ENCODE assay signal across 11 mouse cellular contexts in the genomic region with DNA sequence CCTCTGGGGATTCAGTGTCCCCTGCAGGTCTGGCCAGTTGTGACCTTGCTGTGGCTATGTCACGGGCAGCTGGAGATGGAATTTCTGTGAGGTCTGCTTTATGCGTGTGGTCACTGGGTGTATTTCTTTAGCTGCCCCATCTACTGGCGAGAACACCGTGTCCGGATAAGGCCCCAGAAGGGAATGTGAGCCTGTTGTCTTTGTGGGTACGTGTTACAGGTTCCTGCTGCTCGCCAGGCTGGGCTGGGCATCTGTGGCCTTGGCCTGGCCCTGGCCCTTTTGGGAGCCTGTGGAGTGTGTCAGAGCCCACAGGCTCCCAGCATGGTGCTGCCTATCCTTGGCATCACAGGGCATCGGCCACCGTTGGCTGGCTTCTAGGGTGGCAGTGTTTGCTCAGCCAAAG. TPM values are rescaled to one million over a fixed set of nuclear protein-coding genes. Genes with fewer than 3 reads are reported as not detected.
DNase-seq lines count a peak whose midpoint lies in the region; ATAC-seq and TF ChIP-seq lines count a peak whose summit lies in the region.
"Had no signal": no experiment of that assay in that cellular context is flagged by ENCODE, and none has a peak within 500 bp of the region (broad histone marks: within the 10 kb centered on the region; RNA-seq: fewer than 3 reads in every experiment).

No protein-coding gene starts in this region.

- intact Hi-C loops in heart, postnatal 36 days (cut with DNase I), result no loop called here

- peak overlapping the region; percentile 88 for H3K27ac ChIP-seq in heart, embryonic 12.5 days (ENCODE audit: poor library complexity, severe bottlenecking)
- H3K27ac ChIP-seq in kidney, adult 2 months (ENCODE audit: insufficient read depth, low read depth, low read length), result peak overlapping the region; percentile 97
- H3K27ac ChIP-seq: forebrain, embryonic 12.5 days; macrophage had no signal

- H3K27me3 ChIP-seq in heart, embryonic 12.5 days (replicated peaks), result no peaks in the 10 kb centered on the region
- no peaks in the 10 kb centered on the region for H3K27me3 ChIP-seq in kidney, adult 2 months (replicated peaks; ENCODE audit: control insufficient read depth, insufficient read depth, low read length)
- H3K27me3 ChIP-seq: forebrain, embryonic 12.5 days had no signal

- ATAC-seq in heart, embryonic 12.5 days (ENCODE audit: insufficient number of reproducible peaks, low FRiP score), result no peak
- ATAC-seq in erythroid progenitor cell, adult 5-6 weeks (replicated peaks; ENCODE audit: low FRiP score, poor library complexity, severe bottlenecking), result no peak

- H3K4me1 ChIP-seq in heart, embryonic 12.5 days (replicated peaks), result peaks cover 55% of the 10 kb centered on the region
- H3K4me1 ChIP-seq in kidney, adult 2 months (ENCODE audit: control insufficient read depth, insufficient read depth, low read length), result peaks cover 7% of the 10 kb centered on the region

- H3K9me3 ChIP-seq in heart, embryonic 12.5 days (replicated peaks), result no peaks in the 10 kb centered on the region
- H3K9me3 ChIP-seq: forebrain, embryonic 12.5 days had no signal

- H3K4me3 ChIP-seq in heart, embryonic 12.5 days, result no peak overlapping the region
- no peak overlapping the region for H3K4me3 ChIP-seq in kidney, adult 2 months (ENCODE audit: insufficient read depth, low read depth, low read length)
- H3K4me3 ChIP-seq: forebrain, embryonic 12.5 days had no signal

- WGBS in heart, embryonic 12.5 days, result 61% methylated on average over 9 of the region's 9 CpGs
- WGBS in kidney, adult 2 months, result 58% methylated on average over 9 of the region's 9 CpGs

- H3K9ac ChIP-seq in heart, embryonic 12.5 days, result peak overlapping the region; percentile 44
- H3K9ac ChIP-seq: forebrain, embryonic 12.5 days had no signal

- peaks cover 11% of the 10 kb centered on the region; the same call in 1 of the 2 replicates for H3K36me3 ChIP-seq in heart, embryonic 12.5 days
- no peaks in the 10 kb centered on the region for H3K36me3 ChIP-seq in kidney, adult 2 months (ENCODE audit: control insufficient read depth, insufficient read depth, low read length)

- DNase-seq in heart, postnatal 36 days, result no peak
- peak; percentile 81 for DNase-seq in Muller cell, postnatal 12 days (ENCODE audit: inconsistent ontology term)
- peak; percentile 52 for DNase-seq in adrenal gland, postnatal 25 days
- DNase-seq in kidney, adult 2 months, result peak; percentile 82
- DNase-seq in spleen, postnatal 36 days (ENCODE audit: low spot score in 2 of 2), result no peak
- no peak for DNase-seq in right cerebral cortex, postnatal 36 days (ENCODE audit: low spot score in 2 of 2)
- DNase-seq: spleen, adult 18-20 months had no signal

- H3K4me2 ChIP-seq in heart, embryonic 12.5 days, result 0 out of 2 replicates have a peak overlapping the region, but pooled peaks have one; percentile 18
- H3K4me2 ChIP-seq: forebrain, embryonic 12.5 days had no signal

- no peak for TF ChIP-seq POLR2A in kidney, adult 2 months (IDR thresholded peaks at IDR 0.05; ENCODE audit: low read depth, low read length)

- TF ChIP-seq CTCF in kidney, adult 2 months (conservative IDR thresholded peaks at IDR 0.05; ENCODE audit: insufficient read depth, insufficient read length, low read depth, low read length), result no peak

RNA-seq across cellular contexts. Expression of gene Aif1l, which starts 4.8 kb away (rescaled TPM):
- 80.5 and 81.6 TPM in 2 replicates for polyA plus RNA-seq in heart, embryonic 12.5 days (2016; fragmentation: Nextera tagmentation; extraction: Ambion mirVana)
- total RNA-seq in heart, postnatal 36 days (2021), result 1 to 10 TPM; 1.6 to 3.2 TPM
- total RNA-seq in adrenal gland, postnatal 25 days (2021), result 7.1 and 11.0 TPM in 2 replicates
- polyA plus RNA-seq in kidney, adult 2 months (2012; rRNA removed), result 152 and 177 TPM in 2 replicates
- not detected in 2 replicates for total RNA-seq in erythroid progenitor cell, adult 5-6 weeks (2015; ENCODE audit: low replicate concordance)
- total RNA-seq in erythroid progenitor cell, adult 5-6 weeks (2017; ENCODE audit: low replicate concordance), result not detected in 2 replicates
- polyA plus RNA-seq: macrophage had no signal

RNA-seq across cellular contexts. Expression of gene Nup214, which starts 19.5 kb away (rescaled TPM):
- polyA plus RNA-seq in heart, embryonic 12.5 days (2016; fragmentation: Nextera tagmentation; extraction: Ambion mirVana), result 59.8 and 63.4 TPM in 2 replicates
- 10 to 100 TPM; 33.4 to 34.5 TPM for total RNA-seq in heart, postnatal 36 days (2021)
- 73.5 and 77.2 TPM in 2 replicates for total RNA-seq in adrenal gland, postnatal 25 days (2021)
- polyA plus RNA-seq in kidney, adult 2 months (2012; rRNA removed), result 41.3 and 41.8 TPM in 2 replicates
- total RNA-seq in erythroid progenitor cell, adult 5-6 weeks (2015; ENCODE audit: low replicate concordance), result 77.8 and 87.6 TPM in 2 replicates
- total RNA-seq in erythroid progenitor cell, adult 5-6 weeks (2017; ENCODE audit: low replicate concordance), result 31.2 and 39.5 TPM in 2 replicates

Comparison
In these comparisons a context has a peak if more than half of its experiments do, and no peak if none do; other contexts are left out.
1. DNase-seq: peak in Muller cell, postnatal 12 days (single experiment), adrenal gland, postnatal 25 days (single experiment) and kidney, adult 2 months (single experiment); none in heart, postnatal 36 days (0 of 2), spleen, postnatal 36 days (0 of 2) and right cerebral cortex, postnatal 36 days (0 of 2).